Mouse (Mus musculus) adrenal gland (tissue): Measurements from ENCODE around the gene Cntnap3.
"Not testable (repeated sequence)": the region's sequence is repeated elsewhere in the genome, so short reads cannot be mapped to it uniquely, and the experiment has no call there.

ENCODE experiments used
- intact Hi-C: fragments of 180-260 bp; cut with DNase I; formaldehyde crosslinking; loops from one replicate; pipeline ENCODE4 v1.15.1; 2025
- long read RNA-seq, 2 experiments: library from polyadenylated mRNA; unstranded; transcript quantifications; one replicate each; pipeline ENCODE4 v2.0.0; 2020; ENCODE audit warnings: borderline replicate concordance in 1 of 2; ENCODE audit not compliant: insufficient replicate concordance in 1 of 2

The Cntnap3 gene
- long read RNA-seq, experiment 1: 0 reads
- long read RNA-seq, experiment 2: 0 reads

DNA sequence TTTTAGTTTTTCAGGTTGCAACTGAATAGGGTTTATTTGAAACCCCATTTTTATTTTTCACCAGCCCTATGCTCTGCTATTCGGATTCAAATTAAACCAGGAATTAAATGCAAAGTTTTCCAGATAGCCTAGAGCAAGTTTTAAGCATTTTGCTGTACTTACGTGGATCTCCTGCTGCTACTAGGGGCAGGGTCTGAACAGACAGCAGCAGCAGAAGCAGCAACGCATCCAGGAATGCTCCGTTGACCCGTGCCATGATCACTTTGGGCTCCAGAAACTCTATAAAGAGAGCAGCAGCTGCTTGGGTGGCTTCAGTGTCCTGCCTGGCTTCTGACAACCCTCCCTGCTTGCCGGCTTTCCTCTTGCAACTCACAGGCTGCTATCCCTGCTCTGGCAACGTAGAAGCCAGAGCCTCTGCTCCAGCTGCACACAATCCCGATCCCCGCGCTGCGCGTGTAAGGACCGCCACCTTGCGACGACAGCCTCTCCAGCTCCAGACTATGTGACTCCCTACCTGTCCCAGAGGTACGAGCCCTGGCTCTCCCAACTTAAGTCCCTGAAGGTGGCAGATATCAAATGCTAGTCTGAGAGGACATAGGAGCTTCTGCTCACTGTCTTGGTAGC, at the start of gene Cntnap3:
Cntnap3 (minus strand) TSS at position 371 of the 624 bp plus-strand sequence.
- intact Hi-C loops: loop anchor here (10.0 kb wide), 1 partner anchor 459 kb away; no protein-coding TSS in a partner anchor

DNA sequence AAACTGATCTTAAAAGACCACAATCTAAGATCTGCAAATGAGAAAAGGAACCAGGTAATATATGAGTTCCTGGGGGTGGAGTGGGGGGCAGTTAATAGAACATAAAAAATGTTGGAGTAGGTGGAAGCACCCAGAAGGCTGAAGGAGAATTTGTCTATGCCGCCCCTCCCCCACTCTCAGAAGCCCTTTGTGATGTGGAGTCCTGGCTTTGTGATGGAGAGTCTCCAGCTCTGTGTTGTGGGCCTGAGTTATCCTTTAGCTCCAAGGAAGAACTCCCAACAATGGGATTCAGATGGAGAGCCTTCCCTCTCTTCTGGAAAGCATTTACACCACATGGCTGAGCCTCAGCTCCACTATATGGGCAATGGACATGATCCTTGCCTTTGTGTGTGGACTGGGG, 13.4 kb upstream of the Cntnap3 start, which contains the start of gene Spata31:
Spata31 (plus strand) TSS at position 216 of the 400 bp plus-strand sequence.
- intact Hi-C loops: no loop called here

DNA sequence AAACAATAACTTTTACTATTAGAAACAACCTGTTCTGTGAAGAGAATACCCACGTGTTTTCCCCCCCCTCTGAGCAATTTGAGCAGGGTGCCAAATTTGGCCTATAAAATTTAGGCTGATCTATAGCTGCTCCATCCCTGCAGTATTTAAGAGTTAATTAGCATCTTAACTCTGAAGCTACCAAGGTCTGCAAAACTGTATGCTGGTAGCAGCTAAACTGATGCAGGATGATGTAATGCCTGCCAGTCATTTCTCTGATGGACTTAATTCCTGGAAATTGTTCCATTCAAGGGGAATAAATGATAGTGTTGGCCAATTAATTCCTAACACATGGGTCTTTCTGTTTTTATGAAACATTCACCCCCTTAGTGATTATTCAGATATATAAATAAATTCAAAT, 623 bp downstream of the Cntnap3 start:
- intact Hi-C loops: loop anchor here (10.0 kb wide), 1 partner anchor 458 kb away; no protein-coding TSS in a partner anchor

DNA sequence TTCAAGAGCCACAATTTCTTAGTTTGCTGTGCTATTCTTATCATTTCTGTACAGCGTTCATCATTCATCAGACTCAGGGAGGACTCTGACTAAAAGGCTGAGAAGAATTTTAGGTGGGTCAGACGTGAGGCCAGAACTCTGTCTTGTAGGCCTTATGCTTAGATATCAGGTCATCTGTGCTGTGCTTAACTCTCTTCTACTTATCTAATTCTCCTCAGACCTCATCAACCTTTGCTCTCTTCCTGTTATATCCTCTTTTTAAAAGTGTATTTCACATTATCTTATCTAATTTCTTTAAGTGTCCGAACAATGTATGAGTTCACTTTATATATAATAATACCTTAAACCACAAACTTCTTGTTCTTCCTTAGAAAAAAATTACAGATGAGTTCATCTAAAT, 38.4 kb downstream of the Cntnap3 start:
- intact Hi-C loops: no loop called here

DNA sequence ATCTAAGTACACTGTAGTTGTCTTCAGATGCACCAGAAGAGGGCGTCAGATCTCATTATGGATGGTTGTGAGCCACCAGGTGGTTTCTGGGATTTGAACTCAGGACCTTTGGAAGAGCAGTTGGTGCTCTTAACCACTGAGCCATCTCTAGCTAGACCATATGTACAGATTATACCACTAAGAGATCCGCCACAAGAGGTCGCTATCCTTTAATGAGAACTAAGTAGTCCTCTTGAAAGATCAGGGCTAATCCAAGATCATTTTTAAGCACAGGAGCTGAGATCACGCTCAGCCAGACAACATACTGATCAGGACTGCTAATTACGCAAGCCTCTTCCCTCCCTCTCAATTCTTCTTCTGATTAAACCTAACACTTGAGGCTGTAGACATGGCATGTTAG, 78.9 kb downstream of the Cntnap3 start:
- intact Hi-C loops: not testable (repeated sequence)

DNA sequence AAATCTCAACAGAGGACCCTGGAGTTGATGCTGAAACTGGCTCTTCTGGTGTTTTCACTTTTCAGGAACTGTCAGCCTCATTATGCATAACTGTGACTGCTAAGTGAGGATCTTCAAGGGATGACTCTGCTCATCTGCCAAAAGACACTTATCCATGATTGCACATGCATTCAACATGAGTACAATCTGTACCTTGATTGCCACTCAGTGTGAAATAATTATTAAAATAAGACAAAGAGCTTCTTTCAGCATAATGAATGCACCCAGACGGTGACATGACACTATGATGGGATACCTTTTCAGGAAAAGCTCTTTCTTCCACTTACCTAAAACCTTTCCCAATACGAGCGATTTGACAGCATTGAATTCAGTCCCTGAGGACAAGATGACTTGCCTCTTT, 158.4 kb downstream of the Cntnap3 start:
- intact Hi-C loops: no loop called here

DNA sequence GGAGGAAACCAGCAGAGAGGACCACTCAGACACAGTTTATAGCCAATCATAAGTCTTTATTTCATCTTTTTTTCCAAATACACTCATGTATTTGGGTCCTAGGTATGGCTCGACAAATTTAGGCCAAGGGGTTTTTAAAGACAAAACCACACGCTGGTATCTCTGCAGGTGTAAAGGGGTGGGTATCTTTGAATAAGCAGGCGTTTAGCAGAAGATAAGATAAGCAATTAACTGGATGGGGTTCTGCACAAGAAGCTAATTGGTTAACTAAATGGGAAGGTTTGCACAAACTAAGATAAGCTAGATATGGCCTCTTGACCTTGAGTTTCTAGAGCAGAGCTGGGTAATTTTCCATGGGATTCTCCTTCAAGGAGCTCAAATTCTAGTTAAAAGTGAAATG, 171.5 kb downstream of the Cntnap3 start:
- intact Hi-C loops: no loop called here

DNA sequence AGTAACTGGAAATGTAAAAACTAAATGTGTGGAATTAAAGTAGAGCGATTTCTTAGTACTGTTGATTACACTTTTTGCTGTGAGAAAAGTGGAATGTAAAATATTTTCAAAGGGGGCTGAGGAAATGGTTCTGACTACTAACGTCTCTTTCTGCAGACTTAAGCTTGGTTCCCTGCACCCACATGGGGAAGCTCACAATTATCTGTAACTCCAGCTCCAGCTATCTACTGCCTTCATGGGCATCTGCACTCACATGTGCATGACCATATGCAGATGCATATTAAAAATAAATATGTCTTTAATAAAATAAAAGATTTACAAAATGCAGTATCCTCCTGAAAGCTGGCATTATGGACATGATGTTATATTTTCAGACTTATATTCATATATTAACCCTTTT, 187.0 kb downstream of the Cntnap3 start:
- intact Hi-C loops: no loop called here

DNA sequence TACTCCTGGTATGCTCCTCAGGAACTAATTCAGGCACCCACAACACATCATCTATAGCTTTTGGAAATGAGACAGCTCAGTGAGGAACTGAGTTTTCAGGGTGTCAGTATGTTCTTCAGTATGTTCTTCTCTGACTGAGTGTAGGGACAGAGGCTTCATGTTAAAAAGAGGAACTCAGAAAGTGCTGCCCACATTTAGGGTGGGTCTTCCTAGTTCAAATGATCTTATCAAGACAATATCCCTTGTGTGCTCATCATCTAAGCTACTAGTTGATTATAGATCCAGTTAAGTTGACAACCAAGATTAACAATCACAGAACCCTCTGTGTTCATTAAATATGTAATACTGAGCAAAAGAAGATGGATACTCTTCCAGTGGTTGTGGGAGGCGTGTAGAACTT, 211.3 kb downstream of the Cntnap3 start:
- intact Hi-C loops: no loop called here
